Mouse (Mus musculus): ENCODE measurements at regions not wholly inside any gene's neighbourhood (a gene's known extent, or its start where the extent isn't known, plus 50 kb on each side); places are given as distances from the start of the nearest gene placed in this dataset.

DNA sequence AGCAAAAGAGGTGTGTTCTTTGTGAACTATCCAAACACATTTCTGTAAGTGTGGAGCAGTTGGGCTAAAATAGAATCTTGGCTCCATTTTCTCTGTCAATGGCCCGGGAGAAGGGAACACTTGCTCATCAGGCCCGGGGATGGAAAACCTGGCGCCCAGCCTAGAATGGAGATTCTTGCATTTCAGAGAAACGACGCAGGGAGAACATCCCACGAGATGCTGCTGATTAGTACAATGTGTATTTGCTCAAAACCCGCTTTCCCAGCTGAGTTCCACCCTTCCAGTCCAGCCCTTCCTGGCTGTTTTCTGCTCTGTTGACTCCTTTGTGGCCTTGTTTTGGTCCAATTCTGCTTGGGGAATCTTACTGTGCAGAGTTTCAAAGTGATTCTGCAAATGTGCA is 188.0 kb upstream of the Tapt1 start:
- TF ChIP-seq USF1 (IDR thresholded peaks at IDR 0.05; ENCODE audit: low read depth) (no peak), POLR2AphosphoS2 (IDR thresholded peaks at IDR 0.05; ENCODE audit: insufficient read length, low read depth) (no peak), POLR2A (IDR thresholded peaks at IDR 0.05; ENCODE audit: insufficient read length, low read depth) (no peak), TCF3 (IDR thresholded peaks at IDR 0.05; ENCODE audit: insufficient read length, low read depth) (no peak), MAX (IDR thresholded peaks at IDR 0.05; ENCODE audit: low read depth) (no peak), MYOG (IDR thresholded peaks at IDR 0.05; ENCODE audit: control insufficient read depth in 1 of 3, insufficient read depth in 1 of 3, insufficient read length in 2 of 3, low read depth in 2 of 3) (no peak), SRF (IDR thresholded peaks at IDR 0.05; ENCODE audit: control insufficient read depth, insufficient read length, low read depth) (no peak), TCF12 (IDR thresholded peaks at IDR 0.05; ENCODE audit: insufficient read depth, poor library complexity, severe bottlenecking) (no peak)
